Mouse (Mus musculus): ENCODE measurements around the gene Rpl34. TPM values are rescaled to one million over a fixed set of nuclear protein-coding genes. Genes with fewer than 3 reads are reported as not detected.

Gene Rpl34
- polyA plus RNA-seq, 1 experiment: 2,231 TPM

Other genes starting within 250 kb of the Rpl34 start
- 0.04 TPM in 1 of 2 replicates, not detected in the other for gene Etnppl, start 113.0 kb downstream of the Rpl34 start, polyA plus RNA-seq (2012; rRNA removed)
- 80.5 and 81.0 TPM in 2 replicates for gene Ostc, start 21.0 kb downstream of the Rpl34 start, polyA plus RNA-seq (2012; rRNA removed)